Mouse (Mus musculus): ENCODE data around the gene Trp53rka. TPM values are rescaled to one million over a fixed set of nuclear protein-coding genes. Genes with fewer than 3 reads are reported as not detected.
A peak's percentile ranks its signal among the peaks of the same experiment; 100 is the strongest.
"Not testable (repeated sequence)": the region's sequence is repeated elsewhere in the genome, so short reads cannot be mapped to it uniquely, and the experiment has no call there.

The Trp53rka gene
- total RNA-seq (2021): 10 to 100 TPM; 13.1 to 15.8 TPM
- long read RNA-seq, experiment 1, transcript Trp53rka-201 (2 exons, 1,880 nt): major isoform, 23 of 29 reads
- long read RNA-seq, experiment 1, partial matches to known transcripts: 0 of 29 reads
- long read RNA-seq, experiment 1, other reads (novel, unspliced or antisense): 6 of 29 reads
- long read RNA-seq, experiment 2, transcript Trp53rka-201 (2 exons, 1,880 nt): major isoform, 8 of 15 reads
- long read RNA-seq, experiment 2, partial matches to known transcripts: 0 of 15 reads
- long read RNA-seq, experiment 2, other reads (novel, unspliced or antisense): 7 of 15 reads

- peak; percentile 86 for DNase-seq
These were observed at the start of gene Trp53rka for GRCm38 (mm10) chr2:165492648-165493553. Gene Trp53rka, minus strand, starts transcription at chr2:165493324.

DNA sequence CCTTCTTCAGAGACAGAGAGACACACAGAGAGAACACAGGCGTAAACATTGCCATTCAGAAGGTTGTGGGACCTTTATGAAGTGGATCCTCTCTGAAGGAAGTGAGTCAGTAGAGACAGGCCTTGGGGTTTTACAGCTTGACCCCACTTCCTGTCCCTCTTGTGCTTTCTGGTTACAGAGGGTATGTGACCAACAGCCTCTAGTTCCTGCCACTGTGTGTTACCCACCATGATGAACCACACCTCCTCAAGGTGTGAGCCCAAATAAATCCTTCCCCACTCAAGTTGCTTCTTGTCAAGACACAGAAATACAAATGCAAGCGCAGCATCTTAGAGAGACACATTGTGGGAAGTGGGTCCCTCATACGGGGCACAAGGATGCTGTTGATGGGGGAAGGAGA, 47.9 kb upstream of the Trp53rka start:
- no peak for DNase-seq

DNA sequence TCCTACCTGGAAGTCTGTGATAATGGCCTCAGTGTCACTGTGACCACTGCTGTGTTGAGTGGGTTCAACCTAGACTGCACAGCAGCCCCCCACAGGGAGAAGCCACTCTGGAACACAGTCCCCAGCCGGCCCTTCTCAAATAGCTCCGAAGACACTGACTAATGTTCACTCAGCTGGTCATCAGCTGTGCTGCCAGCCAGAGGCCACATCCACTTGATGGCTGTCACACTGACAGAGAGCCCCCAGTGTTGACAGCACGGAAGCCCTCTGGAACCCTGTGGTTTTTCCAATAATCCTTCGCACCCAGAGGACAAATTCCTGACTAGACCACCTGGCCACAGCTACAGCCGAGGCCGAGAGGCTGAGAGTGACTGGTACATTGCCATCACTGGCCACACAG, 40.7 kb upstream of the Trp53rka start:
- DNase-seq: no peak

DNA sequence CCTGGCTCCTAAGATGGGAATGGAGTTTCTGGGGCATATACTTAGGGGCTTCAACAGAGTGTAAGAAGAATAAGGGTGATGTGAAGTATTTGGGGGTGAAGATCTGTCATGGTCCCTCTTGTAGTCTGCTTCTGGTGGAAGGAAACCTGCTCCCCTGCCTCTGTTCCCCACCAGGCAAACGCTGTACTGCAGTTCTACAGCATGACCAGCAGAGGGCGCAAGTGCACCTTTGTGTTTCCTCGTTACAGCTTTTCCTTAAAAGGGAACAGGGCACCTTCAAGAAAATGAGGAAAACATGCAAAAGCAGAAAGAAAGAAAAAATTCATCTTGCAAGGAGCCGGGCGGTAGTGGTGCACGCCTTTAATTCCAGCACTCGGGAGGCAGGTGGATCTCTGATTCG, 36.0 kb upstream of the Trp53rka start:
- peak; percentile 49 to 70 for DNase-seq

DNA sequence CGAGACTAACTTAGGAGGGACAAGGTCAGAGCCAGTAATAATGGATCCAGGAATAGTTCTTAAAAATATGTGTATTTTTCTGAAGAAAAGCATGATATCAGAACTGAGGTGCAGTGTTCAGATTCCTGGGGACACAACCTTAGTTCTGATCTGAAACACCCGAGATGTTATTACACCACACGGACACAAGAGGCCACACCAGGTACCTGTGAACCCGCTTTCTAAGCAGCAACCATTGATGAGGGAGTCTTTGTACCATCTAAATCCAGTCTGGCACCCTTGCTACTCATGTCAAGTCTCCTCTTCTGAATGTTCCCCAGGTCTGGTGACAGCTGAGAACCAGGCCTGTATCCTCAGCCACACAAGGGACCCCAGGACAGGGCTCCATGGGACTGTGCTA, 32.5 kb upstream of the Trp53rka start:
- DNase-seq: no peak

- no peak for DNase-seq
These were observed 22.1 kb upstream of the Trp53rka start for GRCm38 (mm10) chr2:165515178-165515728.

- peak; percentile 26 to 54 for DNase-seq
These were observed 19.9 kb upstream of the Trp53rka start for GRCm38 (mm10) chr2:165512870-165513600.

DNA sequence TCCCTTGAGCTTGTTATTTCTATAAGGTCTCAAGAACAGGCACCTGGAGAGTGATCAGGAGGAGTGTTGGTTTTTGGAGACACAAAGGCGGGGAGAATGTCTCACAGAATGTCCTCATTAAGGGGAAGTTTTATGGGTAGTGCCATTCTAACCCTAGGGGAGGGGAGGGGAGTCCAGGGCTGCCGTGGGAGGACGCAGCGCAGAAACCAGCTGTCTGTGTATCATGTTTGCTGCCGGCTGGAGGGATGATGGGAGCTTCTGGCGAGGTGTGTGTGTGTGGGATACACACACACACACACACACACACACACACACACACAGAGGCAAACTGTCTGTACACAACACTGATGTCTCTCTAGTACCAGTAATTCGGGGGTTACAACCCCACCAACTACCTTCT, 19.3 kb upstream of the Trp53rka start:
- no peak for DNase-seq

GRCm38 (mm10) chr2:165511530-165511929, 18.4 kb upstream of the Trp53rka start:
- not testable (repeated sequence) for DNase-seq

- DNase-seq: not testable (repeated sequence)
These were observed 17.9 kb upstream of the Trp53rka start for GRCm38 (mm10) chr2:165510914-165511458.

DNA sequence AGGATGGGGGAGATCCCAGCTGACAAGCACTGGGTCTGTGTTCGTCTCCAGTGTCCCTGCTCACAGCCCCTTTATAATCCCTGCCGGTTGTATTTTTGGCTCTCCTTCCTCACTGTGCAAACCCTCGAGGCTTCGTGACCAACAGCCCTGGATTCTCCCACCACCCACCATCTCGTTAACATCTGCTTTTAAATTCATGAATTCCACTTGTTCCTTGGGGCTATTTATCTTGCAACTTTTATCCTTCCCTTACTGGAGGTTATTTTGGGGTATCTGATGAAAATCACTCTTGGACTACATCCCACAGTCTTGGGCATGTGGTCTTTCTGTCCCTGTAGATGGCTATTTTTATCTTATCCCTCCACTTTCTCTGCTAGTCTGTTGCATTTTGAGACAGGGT, 17.3 kb upstream of the Trp53rka start:
- DNase-seq: no peak

DNA sequence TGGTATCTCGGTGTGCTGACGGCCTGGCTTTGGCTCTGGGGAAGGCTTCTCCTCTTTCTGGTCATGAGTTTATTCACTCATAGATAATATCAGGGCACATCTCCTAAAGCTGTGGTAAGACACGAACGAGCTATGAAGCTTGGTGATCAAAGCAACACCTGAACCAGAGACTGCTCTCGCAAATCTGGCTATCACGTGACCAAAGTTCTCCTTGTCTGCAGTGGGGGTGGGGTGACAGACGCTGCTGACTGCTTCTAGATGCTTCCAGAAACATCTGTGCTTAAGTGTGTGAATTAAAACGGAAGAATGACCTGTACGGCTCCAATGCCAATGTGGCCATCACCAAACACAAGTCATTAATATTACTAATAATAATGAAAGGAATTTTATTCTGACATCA, 16.6 kb upstream of the Trp53rka start:
- DNase-seq: no peak

GRCm38 (mm10) chr2:165503259-165504203, 10.4 kb upstream of the Trp53rka start, which contains the start of gene Slc2a10:
Gene Slc2a10, plus strand, starts transcription at chr2:165503787.
- peak; percentile 50 to 68 for DNase-seq

DNA sequence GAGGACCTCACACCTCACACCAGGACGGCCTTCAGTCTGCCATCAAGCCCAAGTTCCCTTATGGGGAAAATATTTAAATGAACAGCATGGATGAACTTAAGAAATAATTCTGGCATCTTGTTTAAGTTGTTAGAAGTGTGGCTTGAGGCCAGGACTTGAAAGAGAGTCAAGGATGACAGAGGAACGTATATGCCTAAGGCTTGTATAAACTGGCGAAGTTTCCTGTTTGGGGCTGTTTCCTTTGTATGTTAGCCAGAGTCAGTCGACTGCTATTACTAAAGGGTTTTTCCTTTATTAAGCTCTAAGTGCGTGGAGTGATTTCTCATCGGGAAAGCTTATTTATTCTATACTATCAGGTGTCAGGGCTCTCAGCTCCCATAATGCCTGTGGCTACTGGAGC, 5.7 kb upstream of the Trp53rka start:
- DNase-seq: no peak

DNA sequence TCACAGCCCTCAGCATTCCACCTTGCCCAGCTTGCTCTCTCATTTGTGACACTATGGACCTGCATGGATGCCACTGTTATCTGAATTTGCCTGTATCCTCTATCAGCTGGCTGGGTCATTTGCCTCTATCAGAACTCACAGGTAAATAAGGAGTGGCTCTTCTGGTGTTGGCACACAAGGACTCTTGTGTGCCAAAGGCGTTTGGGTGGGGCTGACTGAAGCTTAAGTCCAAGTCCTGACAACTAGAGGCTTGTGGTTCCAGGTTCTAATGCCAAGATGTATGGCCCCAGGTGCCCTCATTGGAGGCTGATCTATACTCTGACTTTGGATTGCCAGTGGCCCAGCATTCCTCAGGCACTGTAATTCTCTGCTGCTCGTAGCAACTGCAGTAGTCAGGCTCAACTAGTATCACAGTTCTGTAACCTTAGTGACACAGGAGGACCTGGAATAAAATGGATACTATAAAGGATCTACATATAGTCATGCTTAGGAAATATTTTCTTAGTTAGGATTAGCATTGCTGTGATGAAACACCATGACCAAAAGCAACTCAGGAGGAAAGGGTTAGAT, 4.7 kb upstream of the Trp53rka start:
- DNase-seq: no peak

- peak; percentile 43 to 66 for DNase-seq
These were observed 3.1 kb upstream of the Trp53rka start for GRCm38 (mm10) chr2:165496251-165496650.

GRCm38 (mm10) chr2:165494495-165494894, 1.4 kb upstream of the Trp53rka start:
- no peak for DNase-seq

- peak in 1 of 2 experiments; percentile 8 for DNase-seq
These were observed 575 bp upstream of the Trp53rka start for GRCm38 (mm10) chr2:165493587-165494210.

GRCm38 (mm10) chr2:165486881-165487535, 6.1 kb downstream of the Trp53rka start:
- peak; percentile 58 to 66 for DNase-seq

All from adrenal gland, postnatal 36 days (tissue).